Mouse (Mus musculus) hindbrain, embryonic 11.5 days (tissue): Measurements from ENCODE around the gene Lhx1. TPM values are rescaled to one million over a fixed set of nuclear protein-coding genes. Genes with fewer than 3 reads are reported as not detected.

Experiments
- ATAC-seq: fragments of 200-750 bp; cut with Nextera tagmentation; 2 replicates; pipeline ENCODE4 v1.8.0; 2017; ENCODE audit warnings: mild to moderate bottlenecking, moderate TSS enrichment, moderate library complexity; ENCODE audit not compliant: low FRiP score
- DNase-seq: peaks from one replicate; pipeline ENCODE4 v3.0.0-alpha.2; 2015; ENCODE audit warnings: low spot score
- H3K27ac ChIP-seq: fragments of 300-500 bp; sonication (generic); 2 replicates; pipeline ENCODE4 v1.5.1; 2014; ENCODE audit warnings: mild to moderate bottlenecking, low read depth, low read length
- H3K27me3 ChIP-seq: fragments of 300-500 bp; sonication (generic); 2 replicates; pipeline ENCODE4 v1.6.1; 2014; ENCODE audit warnings: mild to moderate bottlenecking, low read length, moderate library complexity, mixed read lengths; ENCODE audit not compliant: control insufficient read depth, insufficient read depth
- H3K36me3 ChIP-seq: fragments of 300-500 bp; sonication (generic); 2 replicates; pipeline ENCODE4 v1.6.1; 2014; ENCODE audit warnings: mild to moderate bottlenecking, low read length, moderate library complexity, mixed read lengths; ENCODE audit not compliant: control insufficient read depth, insufficient read depth
- H3K4me1 ChIP-seq: fragments of 300-500 bp; sonication (generic); replicated peaks from 2 replicates; pipeline ENCODE4 v1.6.1; 2014; ENCODE audit warnings: low read length, mixed read lengths; ENCODE audit not compliant: control insufficient read depth, insufficient read depth
- H3K4me2 ChIP-seq: fragments of 300-500 bp; sonication (generic); replicated peaks from 2 replicates; pipeline ENCODE4 v1.6.1; 2014; ENCODE audit warnings: mild to moderate bottlenecking, low read depth, low read length
- H3K4me3 ChIP-seq: fragments of 300-500 bp; sonication (generic); 2 replicates; pipeline ENCODE4 v1.5.1; 2014; ENCODE audit warnings: low read depth, low read length
- H3K9ac ChIP-seq: fragments of 300-500 bp; sonication (generic); 2 replicates; pipeline ENCODE4 v1.6.1; 2014; ENCODE audit warnings: low read depth, low read length
- H3K9me3 ChIP-seq: fragments of 300-500 bp; sonication (generic); 2 replicates; pipeline ENCODE4 v1.6.1; 2016; ENCODE audit warnings: low read length; ENCODE audit not compliant: control insufficient read depth
- WGBS: fragments of 180-500 bp; shearing (Covaris S2); extraction: QIAGEN DNeasy Blood & Tissue Kit; methylation state at CpG from one replicate; pipeline ENCODE4 v1.1.7; 2014; 5-methylcytosine and 5-hydroxymethylcytosine counted together
- polyA plus RNA-seq: library from polyadenylated mRNA; unstranded; fragments of >200 nt; fragmentation: Nextera tagmentation; extraction: Ambion mirVana; gene quantifications from 2 replicates; pipeline ENCODE4 v1.2.1, GENCODE M21; 2014

Gene Lhx1
- polyA plus RNA-seq, 1 experiment from 2014 or later, result 57.3 TPM

DNA sequence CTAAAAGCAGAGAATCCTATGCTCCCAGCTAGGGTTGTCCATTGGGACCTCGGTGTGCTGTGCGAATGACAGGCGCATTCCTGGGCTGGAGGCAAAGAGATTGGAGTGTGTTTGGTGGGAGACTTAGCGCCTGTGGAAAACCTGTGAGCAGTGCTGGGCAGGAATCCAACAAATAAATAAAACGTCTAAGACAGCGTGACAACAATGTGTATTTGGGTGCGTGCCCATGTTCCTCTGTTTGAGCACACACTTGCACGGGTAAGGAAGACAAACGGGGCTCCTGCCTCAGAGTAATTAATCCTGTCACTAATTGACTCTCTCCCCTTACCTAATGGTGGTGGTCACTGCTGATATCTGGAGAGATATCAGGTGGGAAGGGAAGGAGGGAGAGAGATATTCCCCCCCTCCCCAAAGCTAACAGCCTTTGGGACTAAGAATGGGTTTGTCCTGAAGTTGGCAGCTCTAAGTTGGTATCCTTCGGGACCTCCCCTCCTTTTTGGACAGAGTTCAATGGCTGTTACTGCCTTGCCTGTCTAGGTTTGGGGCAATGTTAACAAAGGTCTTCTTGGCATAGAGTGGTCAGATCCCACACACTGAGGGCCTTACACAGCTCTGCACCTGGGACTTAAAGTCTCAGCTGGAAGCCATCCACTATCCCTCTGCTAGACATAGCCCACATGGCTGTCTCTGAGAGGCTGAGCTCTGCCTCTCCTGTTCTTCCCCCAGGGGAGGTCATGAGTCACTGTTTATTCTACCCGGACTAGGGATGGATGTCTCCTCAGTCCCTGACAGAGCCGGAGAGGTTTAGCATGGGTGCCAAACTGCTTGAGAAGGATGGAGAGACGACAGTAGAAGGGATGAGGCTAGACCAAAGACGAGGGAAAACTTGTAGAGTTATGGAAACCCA, 4.7 kb upstream of the Lhx1 start:
- Histone ChIP-seq H3K27ac (no peak overlapping the region), H3K9me3 (no peaks in the 10 kb centered on the region), H3K9ac (peak overlapping the region; percentile 50; the same call in 1 of the 2 replicates), H3K4me2 (peak overlapping the region; percentile 43; the same call in 1 of the 2 replicates), H3K36me3 (no peaks in the 10 kb centered on the region), H3K27me3 (peaks cover 55% of the 10 kb centered on the region), H3K4me3 (peak overlapping the region; percentile 48), H3K4me1 (no peaks in the 10 kb centered on the region)
- WGBS, result 8% methylated on average over 14 of the region's 14 CpGs
- DNase-seq (no peak), ATAC-seq (no peak)

DNA sequence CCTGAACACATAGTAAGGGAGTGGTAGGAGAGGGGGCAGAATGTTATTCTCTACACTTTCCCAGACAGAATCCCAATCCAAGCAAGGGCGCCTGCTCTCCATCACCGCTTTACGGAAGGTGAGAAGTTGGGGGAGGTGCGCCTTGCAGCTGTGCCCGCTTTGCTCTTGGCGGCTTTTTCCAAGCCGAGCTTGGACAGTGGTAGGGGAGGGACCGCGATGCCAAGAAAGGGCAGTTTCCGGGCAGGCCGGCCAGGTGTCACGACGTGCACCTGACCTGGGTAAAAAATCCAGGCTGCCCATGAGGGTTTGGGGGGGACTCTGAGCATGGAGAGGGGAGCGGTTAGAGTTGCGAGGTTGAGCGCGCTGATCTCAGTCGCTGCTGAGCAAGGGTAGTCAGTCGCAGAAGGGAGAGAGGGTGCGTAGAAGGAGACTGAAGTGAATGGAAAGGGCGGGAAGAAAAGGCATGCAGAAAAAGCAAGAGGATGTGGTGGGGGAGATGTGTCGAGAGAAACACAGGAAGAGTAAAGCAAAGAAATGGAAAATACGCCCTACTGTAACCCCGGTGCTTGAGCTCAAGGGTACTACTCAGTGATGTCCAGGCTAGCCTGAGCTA, 3.9 kb upstream of the Lhx1 start:
- H3K27ac ChIP-seq, result no peak overlapping the region
- H3K9ac ChIP-seq, result peak overlapping the region; percentile 50; the same call in 1 of the 2 replicates
- 1% methylated on average over 24 of the region's 24 CpGs for WGBS
- H3K4me2 ChIP-seq, result peak overlapping the region; percentile 43
- H3K27me3 ChIP-seq, result peaks cover 63% of the 10 kb centered on the region
- peak overlapping the region; percentile 48 for H3K4me3 ChIP-seq
- no peaks in the 10 kb centered on the region for H3K36me3 ChIP-seq
- DNase-seq (peak; percentile 49), ATAC-seq (no peak)
- H3K9me3 ChIP-seq, result no peaks in the 10 kb centered on the region
- H3K4me1 ChIP-seq, result no peaks in the 10 kb centered on the region

DNA sequence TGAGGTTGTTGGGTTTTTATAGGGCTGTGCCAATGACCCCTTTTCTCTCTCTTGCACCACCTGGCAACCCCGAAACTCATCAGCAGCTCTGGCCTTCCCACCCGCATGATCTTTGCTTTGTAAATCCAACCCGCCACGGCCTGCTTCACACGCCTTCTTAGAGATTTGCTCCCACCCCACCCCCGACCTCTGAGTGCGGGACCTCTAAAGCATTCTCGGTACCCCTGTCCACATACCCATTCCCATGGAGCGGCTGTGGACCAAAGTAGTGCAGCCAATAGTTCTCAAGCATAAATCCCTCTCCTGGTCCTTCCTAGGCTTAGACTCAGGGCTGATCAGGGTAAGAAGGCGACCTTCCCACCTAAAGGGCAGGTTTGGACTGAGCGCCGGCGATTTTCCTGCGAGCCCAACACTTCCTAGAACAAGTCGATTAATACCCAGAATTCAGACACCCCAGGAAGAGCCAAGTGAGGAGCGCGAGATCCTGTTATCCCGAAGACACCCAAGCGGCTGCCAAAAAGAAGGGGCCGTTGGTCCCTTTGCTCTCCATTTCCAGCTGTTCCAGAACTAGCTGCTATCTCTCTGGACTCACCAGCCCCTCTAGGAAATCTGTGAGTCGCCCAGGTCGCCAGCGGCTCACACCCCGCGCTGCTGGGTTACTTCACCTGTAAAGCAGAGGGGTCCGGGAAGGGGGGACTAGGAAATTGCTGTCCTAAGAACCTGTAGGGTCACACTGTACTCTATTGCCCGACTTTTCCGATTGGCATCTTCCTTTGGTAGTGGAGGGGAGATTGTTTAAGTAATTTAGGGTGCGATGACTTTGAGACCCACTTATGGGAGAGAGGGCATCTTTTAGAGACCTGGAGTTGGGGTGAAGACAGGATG, 1.9 kb upstream of the Lhx1 start:
- Histone ChIP-seq H3K4me1 (no peaks in the 10 kb centered on the region; the same call in 1 of the 2 replicates), H3K4me3 (peak overlapping the region; percentile 48), H3K9ac (peak overlapping the region; percentile 59), H3K27me3 (peaks cover 74% of the 10 kb centered on the region), H3K27ac (no peak overlapping the region), H3K4me2 (peak overlapping the region; percentile 77), H3K36me3 (no peaks in the 10 kb centered on the region), H3K9me3 (no peaks in the 10 kb centered on the region)
- DNase-seq (peak; percentile 52), ATAC-seq (no peak)
- WGBS, result under 1% methylated on average over 29 of the region's 29 CpGs

GRCm38 (mm10) chr11:84526451-84526850, 1.1 kb upstream of the Lhx1 start:
- H3K4me2 ChIP-seq, result peak overlapping the region; percentile 77
- peak overlapping the region; percentile 72; the same call in 1 of the 2 replicates for H3K27ac ChIP-seq
- H3K27me3 ChIP-seq, result peaks cover 77% of the 10 kb centered on the region
- ATAC-seq (no peak), DNase-seq (no peak)
- no peaks in the 10 kb centered on the region for H3K9me3 ChIP-seq
- no peaks in the 10 kb centered on the region; the same call in 1 of the 2 replicates for H3K4me1 ChIP-seq
- peak overlapping the region; percentile 59 for H3K9ac ChIP-seq
- peak overlapping the region; percentile 48 for H3K4me3 ChIP-seq
- H3K36me3 ChIP-seq, result no peaks in the 10 kb centered on the region
- WGBS, result 1% methylated on average over 10 of the region's 10 CpGs

GRCm38 (mm10) chr11:84524511-84525270, 644 bp downstream of the Lhx1 start:
- WGBS, result under 1% methylated on average over 48 of the region's 48 CpGs
- H3K4me2 ChIP-seq, result peak overlapping the region; percentile 77
- H3K9ac ChIP-seq, result peak overlapping the region; percentile 76
- H3K36me3 ChIP-seq, result no peaks in the 10 kb centered on the region
- peak overlapping the region; percentile 72 for H3K27ac ChIP-seq
- H3K27me3 ChIP-seq, result peaks cover 79% of the 10 kb centered on the region
- H3K4me1 ChIP-seq, result no peaks in the 10 kb centered on the region; the same call in 1 of the 2 replicates
- H3K4me3 ChIP-seq, result peak overlapping the region; percentile 48
- peak; percentile 69 for DNase-seq
- no peaks in the 10 kb centered on the region for H3K9me3 ChIP-seq
- peak; percentile 53; the same call in 1 of the 2 replicates for ATAC-seq

GRCm38 (mm10) chr11:84523841-84524510, 1.4 kb downstream of the Lhx1 start:
- DNase-seq, result no peak
- peak overlapping the region; percentile 76 for H3K9ac ChIP-seq
- H3K36me3 ChIP-seq, result no peaks in the 10 kb centered on the region
- H3K27me3 ChIP-seq, result peaks cover 79% of the 10 kb centered on the region
- ATAC-seq, result no peak
- H3K4me2 ChIP-seq, result peak overlapping the region; percentile 77
- no peaks in the 10 kb centered on the region; the same call in 1 of the 2 replicates for H3K4me1 ChIP-seq
- no peaks in the 10 kb centered on the region for H3K9me3 ChIP-seq
- WGBS, result 0% methylated on average over 35 of the region's 35 CpGs
- peak overlapping the region; percentile 72 for H3K27ac ChIP-seq
- H3K4me3 ChIP-seq, result peak overlapping the region; percentile 48

GRCm38 (mm10) chr11:84523321-84523831, 2.0 kb downstream of the Lhx1 start:
- DNase-seq (peak; percentile 69), ATAC-seq (no peak)
- H3K9ac ChIP-seq, result peak overlapping the region; percentile 76
- H3K4me1 ChIP-seq, result no peaks in the 10 kb centered on the region; the same call in 1 of the 2 replicates
- peak overlapping the region; percentile 19 for H3K4me2 ChIP-seq
- H3K36me3 ChIP-seq, result no peaks in the 10 kb centered on the region
- no peaks in the 10 kb centered on the region for H3K9me3 ChIP-seq
- H3K27ac ChIP-seq, result peak overlapping the region; percentile 72; the same call in 1 of the 2 replicates
- WGBS, result under 1% methylated on average over 16 of the region's 16 CpGs
- peaks cover 78% of the 10 kb centered on the region for H3K27me3 ChIP-seq
- H3K4me3 ChIP-seq, result peak overlapping the region; percentile 48
